9 mouse cellular contexts compared by ENCODE assay signal in the genomic region with DNA sequence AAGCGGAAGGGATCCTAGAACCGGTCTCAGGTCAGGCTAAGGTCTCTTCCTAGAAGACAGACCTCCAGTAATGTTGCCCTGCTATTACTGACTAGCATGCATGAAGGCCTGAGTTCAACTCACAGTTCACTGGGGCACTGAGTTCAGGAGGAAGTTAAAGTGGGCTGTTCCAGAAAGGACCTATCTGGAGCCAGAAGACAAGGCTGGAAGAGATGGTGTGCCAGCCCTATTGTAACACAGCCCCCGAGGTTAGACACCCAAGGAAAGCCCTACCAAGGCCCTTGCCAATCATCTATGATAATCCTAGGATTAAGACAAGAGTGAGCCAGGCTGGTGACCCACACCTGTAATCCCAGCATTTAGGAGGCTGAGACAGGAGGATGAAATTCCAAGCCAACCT. TPM values are rescaled to one million over a fixed set of nuclear protein-coding genes. Genes with fewer than 3 reads are reported as not detected.
A peak's percentile ranks its signal among the peaks of the same experiment; 100 is the strongest.
DNase-seq lines count a peak whose midpoint lies in the region; ATAC-seq and TF ChIP-seq lines count a peak whose summit lies in the region.
"Had no signal": no experiment of that assay in that cellular context is flagged by ENCODE, and none has a peak within 500 bp of the region (broad histone marks: within the 10 kb centered on the region; RNA-seq: fewer than 3 reads in every experiment).

No protein-coding gene starts in this region.

- H3K27ac ChIP-seq in forebrain, embryonic 10.5 days = no peak overlapping the region
- no peak overlapping the region for H3K27ac ChIP-seq in forebrain, embryonic 14.5 days (ENCODE audit: low read depth, low read length)
- no peak overlapping the region for H3K27ac ChIP-seq in lung, embryonic 15.5 days
- no peak overlapping the region for H3K27ac ChIP-seq in intestine, postnatal 0 days (ENCODE audit: low read depth, low read length)
- no peak overlapping the region for H3K27ac ChIP-seq in olfactory bulb, adult 2 months (ENCODE audit: insufficient read depth, low read depth, low read length)

- peak overlapping the region; percentile 60 for H3K4me3 ChIP-seq in forebrain, embryonic 10.5 days
- no peak overlapping the region for H3K4me3 ChIP-seq in forebrain, embryonic 14.5 days (ENCODE audit: low read depth, low read length)
- H3K4me3 ChIP-seq in lung, embryonic 15.5 days = peak overlapping the region; percentile 64
- peak overlapping the region; percentile 52 for H3K4me3 ChIP-seq in intestine, postnatal 0 days (ENCODE audit: low read depth, low read length)
- peak overlapping the region; percentile 39; the same call in 1 of the 2 replicates for H3K4me3 ChIP-seq in olfactory bulb, adult 2 months (ENCODE audit: insufficient read depth, low read depth, low read length)

- TF ChIP-seq POLR2A in olfactory bulb, adult 2 months (IDR thresholded peaks at IDR 0.05; ENCODE audit: insufficient read depth, low read depth, low read length) = no peak

- intact Hi-C loops in left cerebral cortex, postnatal 10 days (cut with DNase I) = loop anchor here (5.0 kb wide), 1 partner anchor 49 kb away; the partner anchor contains the start of gene Psmd8

- H3K4me2 ChIP-seq in forebrain, embryonic 14.5 days (ENCODE audit: low read length) = no peak overlapping the region
- peak overlapping the region; percentile 99 for H3K4me2 ChIP-seq in lung, embryonic 15.5 days
- H3K4me2 ChIP-seq in intestine, postnatal 0 days (replicated peaks; ENCODE audit: low read depth) = peak overlapping the region; percentile 88

- no peaks in the 10 kb centered on the region for H3K9me3 ChIP-seq in forebrain, embryonic 10.5 days
- no peaks in the 10 kb centered on the region for H3K9me3 ChIP-seq in forebrain, embryonic 14.5 days (replicated peaks; ENCODE audit: control insufficient read depth, low read length)
- H3K9me3 ChIP-seq in lung, embryonic 15.5 days = no peaks in the 10 kb centered on the region
- no peaks in the 10 kb centered on the region for H3K9me3 ChIP-seq in intestine, postnatal 0 days (ENCODE audit: control insufficient read depth)

- TF ChIP-seq CTCF in intestine, postnatal 0 days (IDR thresholded peaks at IDR 0.05; ENCODE audit: low read depth) = no peak
- TF ChIP-seq CTCF in olfactory bulb, adult 2 months (IDR thresholded peaks at IDR 0.05; ENCODE audit: insufficient read depth, low read depth, low read length) = no peak

- peaks cover 56% of the 10 kb centered on the region for H3K27me3 ChIP-seq in forebrain, embryonic 10.5 days (ENCODE audit: poor library complexity, severe bottlenecking)
- peaks cover 24% of the 10 kb centered on the region for H3K27me3 ChIP-seq in forebrain, embryonic 14.5 days (replicated peaks; ENCODE audit: control insufficient read depth, insufficient read depth, low read length)
- peaks cover 6% of the 10 kb centered on the region; the same call in 1 of the 2 replicates for H3K27me3 ChIP-seq in lung, embryonic 15.5 days
- no peaks in the 10 kb centered on the region for H3K27me3 ChIP-seq in intestine, postnatal 0 days (replicated peaks; ENCODE audit: control insufficient read depth, insufficient read depth, low read length)

- H3K36me3 ChIP-seq in forebrain, embryonic 10.5 days (replicated peaks) = no peaks in the 10 kb centered on the region
- H3K36me3 ChIP-seq in forebrain, embryonic 14.5 days (ENCODE audit: control insufficient read depth, insufficient read depth, low read length) = no peaks in the 10 kb centered on the region
- no peaks in the 10 kb centered on the region for H3K36me3 ChIP-seq in lung, embryonic 15.5 days
- H3K36me3 ChIP-seq in intestine, postnatal 0 days (ENCODE audit: control insufficient read depth, insufficient read depth) = no peaks in the 10 kb centered on the region

- ATAC-seq in forebrain, embryonic 14.5 days = no peak
- ATAC-seq in lung, embryonic 15.5 days (ENCODE audit: borderline replicate concordance, extremely low read depth, low FRiP score, low TSS enrichment) = no peak
- no peak for ATAC-seq in intestine, postnatal 0 days

- WGBS in forebrain, embryonic 10.5 days = 55% methylated on average over 3 of the region's 3 CpGs
- WGBS in forebrain, embryonic 14.5 days = 61% methylated on average over 3 of the region's 3 CpGs
- 49% methylated on average over 3 of the region's 3 CpGs for WGBS in lung, embryonic 15.5 days
- WGBS in intestine, postnatal 0 days = 58% methylated on average over 3 of the region's 3 CpGs
- 69% methylated on average over 3 of the region's 3 CpGs for WGBS in olfactory bulb, adult 2 months

- H3K4me1 ChIP-seq in forebrain, embryonic 10.5 days = peaks cover 13% of the 10 kb centered on the region
- 0 out of 2 replicates have a peak, but pooled peaks cover 3% of the 10 kb centered on the region for H3K4me1 ChIP-seq in forebrain, embryonic 14.5 days (ENCODE audit: control insufficient read depth, insufficient read depth, low read length)
- peaks cover 11% of the 10 kb centered on the region for H3K4me1 ChIP-seq in lung, embryonic 15.5 days
- H3K4me1 ChIP-seq in intestine, postnatal 0 days (replicated peaks; ENCODE audit: control insufficient read depth, insufficient read depth, low read length) = no peaks in the 10 kb centered on the region
- peaks cover 8% of the 10 kb centered on the region; the same call in 1 of the 2 replicates for H3K4me1 ChIP-seq in olfactory bulb, adult 2 months (ENCODE audit: control insufficient read depth, insufficient read depth, low read length)

- H3K9ac ChIP-seq in forebrain, embryonic 14.5 days (ENCODE audit: low read length) = no peak overlapping the region
- no peak overlapping the region for H3K9ac ChIP-seq in lung, embryonic 15.5 days
- H3K9ac ChIP-seq in intestine, postnatal 0 days (ENCODE audit: low read depth, low read length) = no peak overlapping the region

- no peak for DNase-seq in forebrain, embryonic 10.5 days (ENCODE audit: extremely low spot score, low spot score)
- no peak for DNase-seq in forebrain, embryonic 14.5 days (ENCODE audit: low spot score)
- DNase-seq in lung, adult 18-20 months = no peak
- DNase-seq in spleen, postnatal 36 days (ENCODE audit: low spot score in 2 of 2) = no peak
- no peak for DNase-seq in left cerebral cortex, postnatal 10 days (ENCODE audit: extremely low spot score in 1 of 2, low spot score in 2 of 2)
- DNase-seq: kidney, adult 8-10 months had no signal

RNA-seq across cellular contexts. Expression of gene Kcnk6, which starts 0.8 kb away (rescaled TPM):
- polyA plus RNA-seq in forebrain, embryonic 10.5 days (2016; fragmentation: Nextera tagmentation; extraction: Ambion mirVana) = 0.64 and 0.79 TPM in 2 replicates
- 0.22 and 0.46 TPM in 2 replicates for polyA plus RNA-seq in forebrain, embryonic 14.5 days (2014; fragmentation: Nextera tagmentation; extraction: Ambion mirVana)
- polyA plus RNA-seq in lung, embryonic 15.5 days (2015; fragmentation: Nextera tagmentation; extraction: Ambion mirVana) = 1.7 and 2.0 TPM in 2 replicates
- 1.5 and 1.8 TPM in 2 replicates for polyA plus RNA-seq in intestine, postnatal 0 days (2015; fragmentation: Nextera tagmentation; extraction: Ambion mirVana)
- not detected in 2 replicates for polyA plus RNA-seq in olfactory bulb, adult 2 months (2012; ENCODE audit: insufficient read depth, insufficient read length, low replicate concordance, missing spikeins)
- 1 to 10 TPM; 1.9 to 3.6 TPM for total RNA-seq in left cerebral cortex, postnatal 10 days (2021)

RNA-seq across cellular contexts. Expression of gene Yif1b, which starts 6.6 kb away (rescaled TPM):
- 103 and 108 TPM in 2 replicates for polyA plus RNA-seq in forebrain, embryonic 10.5 days (2016; fragmentation: Nextera tagmentation; extraction: Ambion mirVana)
- 88.2 and 96.2 TPM in 2 replicates for polyA plus RNA-seq in forebrain, embryonic 14.5 days (2014; fragmentation: Nextera tagmentation; extraction: Ambion mirVana)
- 133 and 134 TPM in 2 replicates for polyA plus RNA-seq in lung, embryonic 15.5 days (2015; fragmentation: Nextera tagmentation; extraction: Ambion mirVana)
- 40.6 and 41.7 TPM in 2 replicates for polyA plus RNA-seq in intestine, postnatal 0 days (2015; fragmentation: Nextera tagmentation; extraction: Ambion mirVana)
- polyA plus RNA-seq in olfactory bulb, adult 2 months (2012; ENCODE audit: insufficient read depth, insufficient read length, low replicate concordance, missing spikeins) = not detected in 2 replicates
- 10 to 100 TPM; 41.6 to 42.1 TPM for total RNA-seq in left cerebral cortex, postnatal 10 days (2021)

RNA-seq across cellular contexts. Expression of gene 2200002D01Rik, which starts 16.7 kb away (rescaled TPM):
- polyA plus RNA-seq in forebrain, embryonic 10.5 days (2016; fragmentation: Nextera tagmentation; extraction: Ambion mirVana) = 2.9 and 4.1 TPM in 2 replicates
- 0.37 and 1.2 TPM in 2 replicates for polyA plus RNA-seq in forebrain, embryonic 14.5 days (2014; fragmentation: Nextera tagmentation; extraction: Ambion mirVana)
- polyA plus RNA-seq in lung, embryonic 15.5 days (2015; fragmentation: Nextera tagmentation; extraction: Ambion mirVana) = 13.1 and 14.4 TPM in 2 replicates
- polyA plus RNA-seq in intestine, postnatal 0 days (2015; fragmentation: Nextera tagmentation; extraction: Ambion mirVana) = 836 and 862 TPM in 2 replicates
- not detected in 2 replicates for polyA plus RNA-seq in olfactory bulb, adult 2 months (2012; ENCODE audit: insufficient read depth, insufficient read length, low replicate concordance, missing spikeins)
- not detected for total RNA-seq in left cerebral cortex, postnatal 10 days (2021)

RNA-seq across cellular contexts. Expression of gene Catsperg1, which starts 17.7 kb away (rescaled TPM):
- polyA plus RNA-seq in forebrain, embryonic 10.5 days (2016; fragmentation: Nextera tagmentation; extraction: Ambion mirVana) = 0.33 and 0.38 TPM in 2 replicates
- polyA plus RNA-seq in forebrain, embryonic 14.5 days (2014; fragmentation: Nextera tagmentation; extraction: Ambion mirVana) = 0.85 and 1.6 TPM in 2 replicates
- 0.86 and 1.0 TPM in 2 replicates for polyA plus RNA-seq in lung, embryonic 15.5 days (2015; fragmentation: Nextera tagmentation; extraction: Ambion mirVana)
- polyA plus RNA-seq in intestine, postnatal 0 days (2015; fragmentation: Nextera tagmentation; extraction: Ambion mirVana) = 0.21 and 0.22 TPM in 2 replicates
- polyA plus RNA-seq in olfactory bulb, adult 2 months (2012; ENCODE audit: insufficient read depth, insufficient read length, low replicate concordance, missing spikeins) = not detected in 2 replicates
- total RNA-seq in left cerebral cortex, postnatal 10 days (2021) = 1 to 10 TPM; 1.8 TPM

RNA-seq across cellular contexts. Expression of gene Spint2, which starts 50.2 kb away (rescaled TPM):
- polyA plus RNA-seq in forebrain, embryonic 10.5 days (2016; fragmentation: Nextera tagmentation; extraction: Ambion mirVana) = 44.2 and 50.8 TPM in 2 replicates
- polyA plus RNA-seq in forebrain, embryonic 14.5 days (2014; fragmentation: Nextera tagmentation; extraction: Ambion mirVana) = 46.6 and 51.3 TPM in 2 replicates
- polyA plus RNA-seq in lung, embryonic 15.5 days (2015; fragmentation: Nextera tagmentation; extraction: Ambion mirVana) = 325 and 332 TPM in 2 replicates
- 685 and 722 TPM in 2 replicates for polyA plus RNA-seq in intestine, postnatal 0 days (2015; fragmentation: Nextera tagmentation; extraction: Ambion mirVana)
- polyA plus RNA-seq in olfactory bulb, adult 2 months (2012; ENCODE audit: insufficient read depth, insufficient read length, low replicate concordance, missing spikeins) = not detected in 2 replicates
- total RNA-seq in left cerebral cortex, postnatal 10 days (2021) = 10 to 100 TPM; 20.5 to 21.3 TPM

Comparison
In these comparisons a context has a peak if more than half of its experiments do, and no peak if none do; other contexts are left out.
1. RNA of gene 2200002D01Rik, which starts 16.7 kb away (polyA plus RNA-seq): 836 to 862 TPM in intestine, postnatal 0 days; 13.1 to 14.4 TPM in lung, embryonic 15.5 days, 2.9 to 4.1 TPM in forebrain, embryonic 10.5 days, 0.37 to 1.2 TPM in forebrain, embryonic 14.5 days and not detected in olfactory bulb, adult 2 months; every median in the first group is over 10 times any median in the second.